Mouse (Mus musculus) hindbrain, embryonic 13.5 days (tissue): ENCODE results near the gene Hace1. TPM values are rescaled to one million over a fixed set of nuclear protein-coding genes. Genes with fewer than 3 reads are reported as not detected.
A peak's percentile ranks its signal among the peaks of the same experiment; 100 is the strongest.
"Not testable (repeated sequence)": the region's sequence is repeated elsewhere in the genome, so short reads cannot be mapped to it uniquely, and the experiment has no call there.

Source experiments
- ATAC-seq: fragments of 200-750 bp; cut with Nextera tagmentation; 2 replicates; pipeline ENCODE4 v1.8.0; 2017; ENCODE audit warnings: moderate TSS enrichment; ENCODE audit not compliant: low FRiP score
- H3K27ac ChIP-seq: fragments of 300-500 bp; sonication (generic); 2 replicates; pipeline ENCODE4 v1.5.1; 2015; ENCODE audit warnings: inconsistent platforms, mild to moderate bottlenecking, moderate library complexity
- H3K27me3 ChIP-seq: fragments of 300-500 bp; sonication (generic); 2 replicates; pipeline ENCODE4 v1.6.1; 2015; ENCODE audit warnings: mild to moderate bottlenecking, inconsistent platforms
- H3K36me3 ChIP-seq: fragments of 300-500 bp; sonication (generic); 2 replicates; pipeline ENCODE4 v1.6.1; 2015; ENCODE audit warnings: mild to moderate bottlenecking, inconsistent platforms
- H3K4me1 ChIP-seq: fragments of 300-500 bp; sonication (generic); replicated peaks from 2 replicates; pipeline ENCODE4 v1.6.1; 2015; ENCODE audit warnings: inconsistent platforms
- H3K4me2 ChIP-seq: fragments of 300-500 bp; sonication (generic); 2 replicates; pipeline ENCODE4 v1.6.1; 2015; ENCODE audit warnings: inconsistent platforms, mild to moderate bottlenecking, moderate library complexity
- H3K4me3 ChIP-seq: fragments of 300-500 bp; sonication (generic); 2 replicates; pipeline ENCODE4 v1.5.1; 2015; ENCODE audit warnings: mild to moderate bottlenecking, inconsistent platforms
- H3K9ac ChIP-seq: fragments of 300-500 bp; sonication (generic); 2 replicates; pipeline ENCODE4 v1.6.1; 2015; ENCODE audit warnings: mild to moderate bottlenecking, inconsistent platforms
- H3K9me3 ChIP-seq: fragments of 300-500 bp; sonication (generic); 2 replicates; pipeline ENCODE4 v1.6.1; 2016; ENCODE audit warnings: inconsistent platforms
- whole genome bisulfite sequencing: fragments of 180-500 bp; shearing (Covaris S2); methylation state at CpG from one replicate; pipeline ENCODE4 v1.1.7; 2015; 5-methylcytosine and 5-hydroxymethylcytosine counted together
- polyA plus RNA-seq: library from polyadenylated mRNA; unstranded; fragments of >200 nt; fragmentation: Nextera tagmentation; extraction: Ambion mirVana; gene quantifications from 2 replicates; pipeline ENCODE4 v1.2.1, GENCODE M21; 2015

The Hace1 gene
- 16.9 and 19.0 TPM in 2 replicates for polyA plus RNA-seq

DNA sequence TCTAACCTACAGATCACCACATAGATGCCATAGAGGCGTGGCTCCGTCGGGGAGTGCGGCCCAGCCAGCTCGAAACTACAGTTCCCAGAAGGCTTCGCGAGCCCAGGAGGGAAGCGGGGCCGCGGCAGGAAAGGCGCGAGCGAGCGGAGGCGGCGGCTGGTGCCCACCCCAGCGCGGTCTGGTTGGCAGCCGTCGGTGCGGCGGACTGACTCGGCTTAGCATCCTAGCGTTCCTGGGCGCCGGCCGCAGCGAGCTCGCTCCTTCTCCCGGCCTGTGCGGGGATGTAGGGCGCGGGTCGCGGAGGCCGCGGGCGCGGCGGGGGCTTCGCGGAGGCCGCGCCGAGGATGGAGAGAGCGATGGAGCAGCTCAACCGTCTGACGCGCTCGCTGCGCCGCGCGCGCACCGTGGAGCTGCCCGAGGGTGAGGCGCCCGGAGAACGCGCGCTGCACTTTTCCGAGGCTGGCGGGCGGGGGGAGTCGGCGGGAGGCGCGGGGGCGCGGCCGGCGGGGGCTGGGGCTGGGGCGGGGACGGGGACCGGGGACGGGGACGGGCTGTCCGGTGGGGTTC is at the start of gene Hace1:
Hace1 (plus strand) TSS at position 99 of the 567 bp plus-strand sequence.
- Histone ChIP-seq H3K27me3 (no peaks in the 10 kb centered on the region), H3K9me3 (no peaks in the 10 kb centered on the region), H3K27ac (peak within 1 kb of the TSS; percentile 97), H3K4me1 (peaks cover 4% of the 10 kb centered on the region; the same call in 1 of the 2 replicates), H3K4me3 (peak within 1 kb of the TSS; percentile 79), H3K36me3 (no peaks in the 10 kb centered on the region), H3K9ac (peak within 1 kb of the TSS; percentile 85), H3K4me2 (peak within 1 kb of the TSS; percentile 63)
- peak; percentile 98 for ATAC-seq
- WGBS, result under 1% methylated on average over 65 of the region's 79 CpGs

DNA sequence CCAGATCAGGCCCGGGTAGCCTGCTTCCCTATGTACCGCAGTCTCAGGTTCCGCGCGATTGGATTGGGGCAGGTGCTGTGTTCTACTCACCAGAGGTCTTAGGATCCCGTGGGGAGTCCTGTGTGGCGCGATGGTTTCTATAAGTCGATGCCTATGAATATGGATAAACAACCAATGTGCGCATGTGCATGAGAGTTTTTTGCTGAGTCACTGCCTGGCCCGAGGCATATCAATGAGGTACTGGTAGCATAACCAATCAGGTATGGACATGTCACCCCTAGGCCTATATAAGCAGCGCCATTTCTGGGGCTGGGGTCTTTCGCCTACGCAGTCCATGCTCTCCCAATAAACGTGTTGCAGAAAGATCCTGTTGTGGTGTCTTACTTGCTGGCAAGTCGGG is 40.3 kb upstream of the Hace1 start:
- not testable (repeated sequence) for H3K4me1 ChIP-seq, H3K27ac ChIP-seq, H3K9me3 ChIP-seq, H3K4me2 ChIP-seq, H3K9ac ChIP-seq, ATAC-seq, H3K27me3 ChIP-seq, H3K4me3 ChIP-seq, H3K36me3 ChIP-seq
- 95% methylated on average over 16 of the region's 16 CpGs for WGBS

DNA sequence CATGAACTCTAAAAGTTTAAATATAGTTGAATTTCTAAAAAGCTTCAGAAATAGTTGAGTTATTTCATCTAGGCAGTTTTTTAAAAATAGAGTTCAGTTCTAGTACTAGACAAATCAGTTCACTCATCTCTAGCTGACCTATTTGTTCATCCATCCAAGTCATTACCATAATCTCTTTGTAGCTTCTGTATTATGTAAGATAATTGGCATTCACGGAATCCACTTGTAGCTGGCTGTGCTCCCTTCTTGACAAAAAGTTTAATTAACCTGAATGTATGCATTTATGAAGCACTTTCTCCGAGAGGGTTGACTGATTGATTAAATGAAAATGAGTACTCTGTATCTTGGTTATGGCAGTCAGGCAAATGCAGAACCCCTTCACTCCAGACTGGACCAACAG is 34.9 kb upstream of the Hace1 start:
- WGBS, result 59% methylated on average over 2 of the region's 2 CpGs
- H3K4me2 ChIP-seq, result no peak overlapping the region
- no peaks in the 10 kb centered on the region for H3K9me3 ChIP-seq
- H3K27ac ChIP-seq, result no peak overlapping the region
- no peaks in the 10 kb centered on the region for H3K27me3 ChIP-seq
- H3K36me3 ChIP-seq, result no peaks in the 10 kb centered on the region
- no peak overlapping the region for H3K9ac ChIP-seq
- no peaks in the 10 kb centered on the region for H3K4me1 ChIP-seq
- H3K4me3 ChIP-seq, result no peak overlapping the region
- no peak for ATAC-seq

DNA sequence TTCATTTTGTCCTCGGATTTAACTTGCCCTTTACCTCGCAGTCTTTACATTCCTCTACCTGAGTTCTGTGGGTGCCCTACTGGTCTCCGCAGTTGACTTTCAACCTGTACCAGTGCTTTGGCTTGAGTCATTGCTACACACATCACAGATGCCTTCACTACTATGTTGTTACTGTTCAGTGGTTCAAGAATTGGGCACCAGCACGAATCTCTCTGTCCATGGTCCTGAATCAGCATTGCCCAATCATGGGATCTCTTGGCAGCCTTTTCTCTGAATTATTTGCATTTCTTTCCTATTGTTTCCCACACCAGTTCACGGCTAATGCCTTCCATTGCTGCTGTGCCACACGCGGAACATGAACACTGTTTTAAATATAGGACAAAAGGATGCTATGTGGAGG is 30.8 kb upstream of the Hace1 start:
- ATAC-seq, result no peak
- Histone ChIP-seq H3K4me3 (no peak overlapping the region), H3K27ac (no peak overlapping the region), H3K4me2 (no peak overlapping the region), H3K4me1 (no peaks in the 10 kb centered on the region), H3K36me3 (no peaks in the 10 kb centered on the region), H3K9me3 (peaks cover 9% of the 10 kb centered on the region), H3K27me3 (no peaks in the 10 kb centered on the region), H3K9ac (no peak overlapping the region)
- WGBS, result 40% methylated on average over 7 of the region's 7 CpGs

DNA sequence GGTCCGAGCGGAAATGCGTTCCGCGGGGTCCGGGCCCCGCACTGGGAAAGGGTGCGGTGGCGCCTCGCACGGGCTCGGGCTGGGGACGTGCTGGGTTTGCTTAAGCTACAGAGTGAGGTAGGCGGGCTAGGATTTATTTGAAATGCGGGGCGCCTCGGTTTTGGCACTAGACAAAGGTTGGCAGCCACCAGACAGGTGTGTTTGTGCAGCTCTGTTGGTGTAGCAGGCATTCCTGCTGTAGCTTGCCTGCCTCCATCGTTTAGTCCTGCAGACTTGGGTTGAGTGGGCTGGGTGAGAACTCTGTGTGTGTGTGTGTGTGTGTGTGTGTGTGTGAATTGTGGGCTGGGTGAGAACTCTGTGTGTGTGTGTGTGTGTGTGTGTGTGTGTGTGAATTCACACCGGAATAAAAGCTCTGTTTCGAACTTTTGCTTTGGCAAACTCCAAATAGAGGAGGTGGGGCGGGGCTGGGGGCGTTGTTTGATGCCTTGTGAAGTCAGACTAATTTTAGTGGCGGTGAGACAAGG is 731 bp downstream of the Hace1 start:
- ATAC-seq, result peak; percentile 92
- WGBS, result under 1% methylated on average over 23 of the region's 23 CpGs
- H3K4me3 ChIP-seq, result peak overlapping the region; percentile 79

DNA sequence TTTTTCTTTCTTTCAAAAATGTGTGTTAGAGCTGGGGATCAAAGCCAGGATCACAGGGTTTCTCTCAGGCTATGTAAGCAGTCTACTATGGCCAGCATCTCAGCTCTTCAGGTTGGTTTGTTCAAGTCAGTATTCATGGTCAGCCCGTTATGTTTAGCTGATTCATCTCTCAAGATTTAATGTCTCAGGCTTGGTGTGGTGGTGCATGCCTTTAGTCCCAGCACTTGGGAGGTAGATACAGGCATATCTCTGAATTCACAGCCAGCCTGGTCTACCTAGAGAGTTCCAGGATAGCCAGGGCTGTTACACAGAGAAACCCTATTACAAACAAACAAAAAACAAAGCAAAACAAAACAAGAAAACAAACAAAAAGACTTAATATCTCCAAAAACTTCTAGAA is 5.7 kb downstream of the Hace1 start:
- 89% methylated on average over 1 of the region's 1 CpGs for WGBS
- peaks cover 4% of the 10 kb centered on the region; the same call in 1 of the 2 replicates for H3K4me1 ChIP-seq
- H3K4me2 ChIP-seq, result no peak overlapping the region
- H3K4me3 ChIP-seq, result no peak overlapping the region
- H3K9ac ChIP-seq, result no peak overlapping the region
- H3K9me3 ChIP-seq, result no peaks in the 10 kb centered on the region
- no peaks in the 10 kb centered on the region for H3K27me3 ChIP-seq
- H3K27ac ChIP-seq, result no peak overlapping the region
- no peaks in the 10 kb centered on the region for H3K36me3 ChIP-seq
- no peak for ATAC-seq

More for the DNA sequence above, 731 bp downstream of the Hace1 start:
- no peaks in the 10 kb centered on the region for H3K9me3 ChIP-seq
- H3K36me3 ChIP-seq, result no peaks in the 10 kb centered on the region
- H3K27ac ChIP-seq, result peak overlapping the region; percentile 97
- peaks cover 4% of the 10 kb centered on the region; the same call in 1 of the 2 replicates for H3K4me1 ChIP-seq
- peak overlapping the region; percentile 85 for H3K9ac ChIP-seq
- H3K4me2 ChIP-seq, result peak overlapping the region; percentile 63
- no peaks in the 10 kb centered on the region for H3K27me3 ChIP-seq

DNA sequence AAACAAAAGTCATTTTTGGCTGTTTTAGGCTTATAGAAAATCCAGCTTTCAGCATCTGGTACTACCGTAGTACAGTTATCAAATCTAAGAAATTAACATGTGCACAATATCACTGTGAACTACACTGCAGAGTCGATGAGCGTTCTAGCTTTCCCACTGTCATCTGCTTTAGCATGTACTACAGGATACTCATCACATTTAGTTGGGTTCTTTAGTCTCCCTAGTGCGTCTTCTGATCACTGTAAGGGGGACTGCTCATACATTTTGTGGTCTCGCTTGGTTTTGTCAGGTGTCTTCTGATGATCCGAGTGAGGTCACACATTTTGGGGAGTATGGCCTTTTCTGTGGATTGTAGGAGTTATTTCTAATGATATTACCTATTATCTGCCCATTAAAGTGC is 6.2 kb downstream of the Hace1 start:
- no peak overlapping the region for H3K4me2 ChIP-seq
- WGBS, result 93% methylated on average over 6 of the region's 6 CpGs
- H3K9ac ChIP-seq, result no peak overlapping the region
- H3K9me3 ChIP-seq, result no peaks in the 10 kb centered on the region
- no peaks in the 10 kb centered on the region for H3K27me3 ChIP-seq
- H3K4me1 ChIP-seq, result no peaks in the 10 kb centered on the region
- H3K4me3 ChIP-seq, result no peak overlapping the region
- H3K27ac ChIP-seq, result no peak overlapping the region
- ATAC-seq, result no peak
- no peaks in the 10 kb centered on the region for H3K36me3 ChIP-seq

DNA sequence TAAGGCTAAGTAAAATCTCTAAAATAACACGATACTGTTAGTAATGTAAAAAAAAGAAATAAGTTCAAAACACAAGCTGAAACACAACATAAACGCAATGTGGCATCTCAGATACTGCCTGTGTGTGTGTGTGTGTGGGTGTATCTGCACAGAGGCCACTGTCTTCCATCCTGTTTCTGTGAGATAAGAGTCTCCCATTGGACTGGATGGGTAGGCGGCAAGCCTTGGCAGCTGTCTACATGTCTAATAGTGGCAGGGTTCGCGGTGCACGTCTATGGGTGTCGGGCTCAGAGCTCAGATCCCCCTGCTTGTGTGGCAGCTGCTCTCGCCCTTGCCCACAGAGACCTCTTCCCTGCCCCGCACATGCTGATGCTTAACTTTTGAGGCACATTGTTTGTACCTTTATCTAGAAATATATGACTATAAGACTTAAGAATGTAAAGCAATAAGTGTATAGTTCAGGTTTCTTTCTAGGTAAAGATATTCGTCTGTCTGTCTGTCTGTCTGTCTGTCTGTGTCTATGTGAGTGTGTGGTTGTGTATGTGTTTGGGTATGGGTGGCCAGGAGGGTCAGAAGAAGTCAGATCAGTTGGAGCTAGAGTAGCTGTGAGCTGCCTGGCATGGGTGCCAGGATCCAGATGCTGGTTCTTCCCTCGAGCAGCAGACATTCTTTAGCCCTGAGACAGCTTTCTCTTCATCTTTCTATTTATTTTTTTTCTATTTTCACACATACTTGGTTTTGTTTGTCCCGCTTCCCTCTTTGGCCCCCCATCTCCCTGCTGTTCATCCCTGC is 6.9 kb downstream of the Hace1 start:
- H3K4me1 ChIP-seq, result no peaks in the 10 kb centered on the region
- no peaks in the 10 kb centered on the region for H3K36me3 ChIP-seq
- H3K27me3 ChIP-seq, result no peaks in the 10 kb centered on the region
- H3K4me2 ChIP-seq, result no peak overlapping the region
- WGBS, result 91% methylated on average over 12 of the region's 12 CpGs
- H3K9me3 ChIP-seq, result no peaks in the 10 kb centered on the region
- no peak for ATAC-seq
- H3K4me3 ChIP-seq, result no peak overlapping the region
- no peak overlapping the region for H3K27ac ChIP-seq
- no peak overlapping the region for H3K9ac ChIP-seq

DNA sequence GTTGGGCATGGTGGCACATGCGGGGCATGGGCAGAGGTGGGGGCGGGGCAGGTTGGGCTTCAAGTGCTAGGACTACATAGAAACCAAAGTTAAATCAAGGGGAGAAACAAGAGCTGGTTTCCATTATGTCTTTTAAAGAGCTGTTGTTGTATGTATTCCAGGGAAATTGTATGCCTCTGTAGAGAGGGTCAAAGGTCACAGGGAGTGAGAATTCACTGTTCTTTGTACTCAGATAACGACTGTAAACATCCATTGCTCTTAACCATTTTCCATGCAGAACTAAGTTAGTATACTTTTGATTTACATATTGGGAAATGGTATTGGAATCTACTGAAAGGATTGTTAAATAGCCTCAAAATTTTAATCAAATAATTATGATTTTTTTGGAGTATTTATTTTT is 28.2 kb downstream of the Hace1 start:
- no peak for ATAC-seq
- Histone ChIP-seq H3K4me2 (no peak overlapping the region), H3K4me3 (no peak overlapping the region), H3K4me1 (no peaks in the 10 kb centered on the region), H3K9me3 (no peaks in the 10 kb centered on the region), H3K27ac (no peak overlapping the region), H3K9ac (no peak overlapping the region), H3K27me3 (no peaks in the 10 kb centered on the region), H3K36me3 (peaks cover 15% of the 10 kb centered on the region)
- WGBS, result 74% methylated on average over 3 of the region's 3 CpGs

DNA sequence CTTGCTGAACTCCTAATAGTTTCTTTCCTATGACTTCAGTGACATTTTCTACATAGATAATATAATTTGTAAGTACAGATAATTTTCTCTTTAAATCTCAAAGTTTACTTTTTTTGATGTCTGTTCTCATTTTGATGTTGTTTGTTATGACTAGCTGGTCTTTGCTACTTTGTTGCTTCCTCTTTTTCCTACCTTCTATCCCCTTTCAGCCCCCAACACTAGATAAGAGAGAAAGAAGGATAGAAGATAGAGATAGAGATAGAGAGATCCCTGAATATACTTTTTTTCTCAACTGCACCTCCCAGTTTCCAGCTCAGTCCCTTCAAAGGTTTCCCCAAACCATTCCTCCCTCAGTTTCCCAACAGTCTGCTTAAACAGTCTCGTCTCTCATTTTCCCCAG is 33.1 kb downstream of the Hace1 start:
- H3K4me1 ChIP-seq, result no peaks in the 10 kb centered on the region
- H3K4me3 ChIP-seq, result no peak overlapping the region
- no peak overlapping the region for H3K4me2 ChIP-seq
- H3K9me3 ChIP-seq, result no peaks in the 10 kb centered on the region
- H3K27me3 ChIP-seq, result no peaks in the 10 kb centered on the region
- peaks cover 22% of the 10 kb centered on the region for H3K36me3 ChIP-seq
- ATAC-seq, result no peak
- 92% methylated on average over 1 of the region's 1 CpGs for WGBS
- H3K9ac ChIP-seq, result no peak overlapping the region
- H3K27ac ChIP-seq, result no peak overlapping the region

DNA sequence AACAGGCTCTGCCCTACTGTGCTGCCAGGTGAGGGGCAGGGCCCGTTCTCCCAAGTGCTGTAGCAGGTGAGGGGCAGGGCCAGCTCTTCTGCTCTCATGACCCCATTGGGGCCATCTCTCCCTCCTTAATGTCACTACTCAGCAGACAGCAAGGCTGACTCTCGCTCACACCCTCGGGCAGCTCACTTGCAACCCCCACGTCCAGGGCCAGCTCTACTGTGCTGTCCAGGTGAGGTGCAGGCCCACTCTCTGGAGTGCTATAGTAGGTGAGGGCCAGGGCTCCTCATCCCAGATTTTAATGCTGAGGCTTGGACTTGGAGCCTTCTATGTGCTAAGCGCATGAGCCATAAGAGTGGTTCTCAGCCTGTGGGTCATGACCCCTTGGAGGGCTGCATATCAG is 38.4 kb downstream of the Hace1 start:
- H3K9me3 ChIP-seq, result no peaks in the 10 kb centered on the region
- no peaks in the 10 kb centered on the region for H3K27me3 ChIP-seq
- H3K36me3 ChIP-seq, result peaks cover 23% of the 10 kb centered on the region
- no peak overlapping the region for H3K9ac ChIP-seq
- H3K4me2 ChIP-seq, result no peak overlapping the region
- 94% methylated on average over 5 of the region's 5 CpGs for WGBS
- H3K4me3 ChIP-seq, result no peak overlapping the region
- H3K27ac ChIP-seq, result no peak overlapping the region
- no peak for ATAC-seq
- H3K4me1 ChIP-seq, result no peaks in the 10 kb centered on the region

DNA sequence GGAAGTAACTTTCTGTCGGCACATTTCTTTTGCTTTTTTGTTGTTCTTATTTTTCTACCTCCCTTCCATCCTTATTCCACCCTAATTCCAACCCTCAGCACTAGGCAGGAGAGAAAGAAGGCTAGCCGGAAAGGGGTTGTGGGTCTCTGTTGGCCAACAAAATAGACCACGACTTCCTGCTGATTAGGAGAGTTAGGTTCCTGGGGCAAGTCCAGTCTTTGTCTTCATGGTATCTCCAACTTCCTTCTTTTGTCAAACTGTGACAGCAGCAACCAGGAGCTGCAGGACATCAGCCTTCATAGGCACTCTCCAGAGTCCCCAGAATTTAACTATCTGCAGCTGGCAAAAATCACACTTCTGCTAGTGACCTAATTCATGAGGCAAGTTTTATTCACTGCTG is 41.4 kb downstream of the Hace1 start:
- Histone ChIP-seq H3K36me3 (peaks cover 22% of the 10 kb centered on the region), H3K4me1 (no peaks in the 10 kb centered on the region), H3K9ac (no peak overlapping the region), H3K27ac (no peak overlapping the region), H3K4me3 (no peak overlapping the region), H3K4me2 (no peak overlapping the region), H3K27me3 (no peaks in the 10 kb centered on the region), H3K9me3 (no peaks in the 10 kb centered on the region)
- ATAC-seq, result no peak
- WGBS, result 79% methylated on average over 3 of the region's 3 CpGs

DNA sequence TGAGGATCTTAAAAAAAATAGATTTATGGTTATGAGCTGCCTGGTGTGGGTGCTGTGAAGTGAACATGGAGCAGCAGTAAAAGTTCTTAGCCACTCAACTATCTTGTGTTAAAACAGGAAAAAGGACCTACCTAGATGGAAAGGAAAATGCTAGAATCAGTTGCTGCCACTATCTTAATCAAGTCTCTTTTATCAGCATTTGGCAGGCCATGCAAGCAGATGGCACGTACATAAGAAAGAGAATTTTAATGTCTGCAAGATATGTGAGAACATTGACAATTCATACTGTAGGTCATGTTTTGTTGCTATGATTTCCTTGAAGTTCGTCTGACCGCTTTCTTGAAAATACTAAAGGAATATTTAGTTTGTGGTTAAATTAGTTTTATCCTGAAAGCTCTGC is 54.4 kb downstream of the Hace1 start:
- 94% methylated on average over 3 of the region's 3 CpGs for WGBS
- no peak overlapping the region for H3K4me2 ChIP-seq
- H3K9ac ChIP-seq, result no peak overlapping the region
- H3K36me3 ChIP-seq, result no peaks in the 10 kb centered on the region
- no peaks in the 10 kb centered on the region for H3K9me3 ChIP-seq
- H3K4me3 ChIP-seq, result no peak overlapping the region
- H3K4me1 ChIP-seq, result no peaks in the 10 kb centered on the region
- ATAC-seq, result no peak
- H3K27me3 ChIP-seq, result no peaks in the 10 kb centered on the region
- H3K27ac ChIP-seq, result no peak overlapping the region
